In the genomic region with DNA sequence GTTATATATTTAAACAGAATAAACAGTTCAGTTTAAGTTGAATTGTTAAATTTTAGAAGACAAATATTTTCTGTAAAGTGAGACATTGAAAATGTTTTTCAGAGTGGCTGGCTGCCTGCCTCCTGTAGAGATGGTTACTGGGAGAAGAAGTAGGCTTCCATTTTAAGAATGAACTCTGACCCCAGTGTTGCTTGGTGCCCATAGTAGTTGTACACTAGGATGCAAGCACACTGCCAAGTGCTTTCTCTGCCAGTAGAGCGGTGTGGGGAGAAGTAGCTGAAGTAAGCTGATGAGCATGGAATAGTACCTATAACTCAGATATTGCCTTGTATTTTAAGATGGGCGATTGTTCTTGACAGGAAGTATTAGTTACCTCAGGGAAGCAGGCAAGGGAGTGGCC, we compare ENCODE assay signal across 28 mouse cellular contexts. TPM values are rescaled to one million over a fixed set of nuclear protein-coding genes. Genes with fewer than 3 reads are reported as not detected.
"Had no signal": no experiment of that assay in that cellular context is flagged by ENCODE, and none has a peak within 500 bp of the region (broad histone marks: within the 10 kb centered on the region; RNA-seq: fewer than 3 reads in every experiment).

No protein-coding gene starts in this region.

- H3K4me2 ChIP-seq: heart, embryonic 11.5 days; heart, embryonic 13.5 days; heart, embryonic 15.5 days; hindbrain, embryonic 12.5 days; hindbrain, embryonic 14.5 days; intestine, embryonic 15.5 days; limb, embryonic 13.5 days; limb, embryonic 15.5 days; liver, embryonic 12.5 days had no signal

- ATAC-seq: forebrain, embryonic 16.5 days; hindbrain, embryonic 16.5 days; inflammation-experienced regulatory T-cells, adult 6 months; intestine, embryonic 15.5 days; intestine, postnatal 0 days; liver, embryonic 12.5 days had no signal

- H3K36me3 ChIP-seq: intestine, embryonic 15.5 days; liver, embryonic 12.5 days had no signal

- DNase-seq: gastrocnemius, postnatal 14 days; heart, adult 2 months; heart, postnatal 14 days; heart, postnatal 4 days; kidney, adult 18-20 months; kidney, adult 9 months; kidney, postnatal 14 days; kidney, postnatal 4 days; layer of hippocampus, postnatal 36 days; left cerebral cortex, postnatal 4 days had no signal

- H3K4me3 ChIP-seq: heart, adult 2 months; heart, embryonic 13.5 days; heart, embryonic 15.5 days; hindbrain, embryonic 10.5 days; hindbrain, embryonic 12.5 days; intestine, embryonic 15.5 days; layer of hippocampus, adult 2 months; limb, embryonic 13.5 days; limb, embryonic 15.5 days; liver, embryonic 12.5 days had no signal

- H3K27ac ChIP-seq: heart, adult 2 months; heart, embryonic 13.5 days; heart, embryonic 15.5 days; hindbrain, embryonic 10.5 days; hindbrain, embryonic 12.5 days; hindbrain, embryonic 14.5 days; intestine, embryonic 15.5 days; kidney, postnatal 0 days; layer of hippocampus, adult 2 months; limb, embryonic 13.5 days; limb, embryonic 15.5 days; liver, embryonic 12.5 days; liver, embryonic 14.5 days had no signal

- H3K9me3 ChIP-seq: heart, embryonic 13.5 days; heart, embryonic 15.5 days; hindbrain, embryonic 10.5 days; hindbrain, embryonic 12.5 days; intestine, embryonic 15.5 days; limb, embryonic 13.5 days; limb, embryonic 15.5 days; liver, embryonic 12.5 days had no signal

- H3K4me1 ChIP-seq: intestine, embryonic 15.5 days; limb, embryonic 13.5 days; liver, embryonic 12.5 days had no signal

- H3K9ac ChIP-seq: heart, embryonic 13.5 days; heart, embryonic 15.5 days; hindbrain, embryonic 12.5 days; hindbrain, embryonic 14.5 days; intestine, embryonic 15.5 days; limb, embryonic 13.5 days; limb, embryonic 15.5 days; liver, embryonic 12.5 days; liver, embryonic 14.5 days had no signal

- H3K27me3 ChIP-seq: heart, embryonic 13.5 days; heart, embryonic 15.5 days; hindbrain, embryonic 12.5 days; intestine, embryonic 15.5 days; limb, embryonic 13.5 days; limb, embryonic 15.5 days; liver, embryonic 12.5 days had no signal

RNA-seq across cellular contexts. Expression of a gene that starts 51.8 kb away (rescaled TPM):
- total RNA-seq: granulocyte monocyte progenitor cell, adult 5-6 weeks had no signal
- polyA plus RNA-seq: inflammation-experienced regulatory T-cells, adult 6 months had no signal
